Mouse (Mus musculus) olfactory bulb, adult 2 months (tissue): ENCODE measurements around the gene Cpz.

Experiments
- CTCF ChIP-seq: fragments of 200-500 bp; IDR thresholded peaks from 2 replicates; pipeline ENCODE4 v1.5.1; 2012; ENCODE audit warnings: low read depth, mild to moderate bottlenecking, low read length, moderate library complexity; ENCODE audit not compliant: insufficient read depth
- POLR2A ChIP-seq: fragments of 200-500 bp; IDR thresholded peaks from 2 replicates; pipeline ENCODE4 v1.6.1; 2012; ENCODE audit warnings: mild to moderate bottlenecking, low read depth, low read length, moderate library complexity; ENCODE audit not compliant: insufficient read depth

DNA sequence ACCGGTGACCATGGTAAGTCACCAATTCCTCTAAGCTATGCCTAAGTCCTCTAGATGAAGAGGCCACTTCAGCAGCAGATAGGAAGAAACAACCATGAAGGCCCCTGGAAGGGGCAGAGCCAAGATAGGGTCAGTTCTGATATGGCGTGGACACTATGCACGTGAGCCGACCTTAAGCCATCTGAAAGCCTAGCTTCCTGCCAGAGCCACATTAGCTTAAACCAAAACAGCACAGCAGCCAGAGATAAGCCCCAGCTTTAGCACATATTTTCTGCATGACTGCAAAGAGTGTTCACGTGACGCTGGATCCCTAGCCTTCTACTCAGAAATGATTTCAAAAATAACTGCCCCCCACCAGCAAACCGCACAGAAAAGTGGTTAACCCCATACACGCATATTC, 33.9 kb upstream of the Cpz start:
- no peak for TF ChIP-seq POLR2A
- TF ChIP-seq CTCF, result no peak
